Mouse (Mus musculus) MEL (cell line): Measurements from ENCODE around the gene Gm21969.

Source experiments
- BHLHE40 ChIP-seq: IDR thresholded peaks from 2 replicates; pipeline ENCODE4 v1.6.1; 2012; ENCODE audit warnings: low read depth, mild to moderate bottlenecking, inconsistent platforms, low read length, improper control_type of control experiment, borderline replicate concordance
- CTCF ChIP-seq, 3 experiments: IDR thresholded peaks in 2 of 3; conservative IDR thresholded peaks in 1 of 3; 2 replicates each; pipeline ENCODE4 v1.5.1; 2011 to 2012; ENCODE audit warnings: low read length in 3 of 3, low read depth in 2 of 3, mild to moderate bottlenecking in 2 of 3, improper control_type of control experiment in 1 of 3, inconsistent platforms in 1 of 3, mixed read lengths in 1 of 3, moderate library complexity in 1 of 3; ENCODE audit not compliant: control insufficient read depth in 1 of 3, insufficient read depth in 1 of 3, poor library complexity in 1 of 3, severe bottlenecking in 1 of 3
- EP300 ChIP-seq, 2 experiments: IDR thresholded peaks; 2 replicates each; pipeline ENCODE4 v1.6.1; 2011; ENCODE audit warnings: improper control_type of control experiment in 2 of 2, low read length in 2 of 2, low read depth in 1 of 2, mild to moderate bottlenecking in 1 of 2
- HCFC1 ChIP-seq: IDR thresholded peaks from 2 replicates; pipeline ENCODE4 v1.6.1; 2012; ENCODE audit warnings: low read depth, mild to moderate bottlenecking, inconsistent platforms, low read length, improper control_type of control experiment, moderate library complexity
- MAFK ChIP-seq: IDR thresholded peaks from 2 replicates; pipeline ENCODE4 v1.6.1; 2011; ENCODE audit warnings: low read depth, mild to moderate bottlenecking, low read length, improper control_type of control experiment, borderline replicate concordance
- MAX ChIP-seq: IDR thresholded peaks from 2 replicates; pipeline ENCODE4 v1.6.1; 2011; ENCODE audit warnings: low read length, improper control_type of control experiment
- MEF2A ChIP-seq: IDR thresholded peaks from 2 replicates; pipeline ENCODE4 v1.6.1; 2014; ENCODE audit warnings: low read depth, mild to moderate bottlenecking, inconsistent platforms, low read length, improper control_type of control experiment; ENCODE audit not compliant: poor library complexity, insufficient replicate concordance, severe bottlenecking; ENCODE audit errors: extremely low read depth
- MYC ChIP-seq: IDR thresholded peaks from 2 replicates; pipeline ENCODE4 v1.6.1; 2011; ENCODE audit warnings: low read depth, mild to moderate bottlenecking, low read length, improper control_type of control experiment, moderate library complexity
- POLR2A ChIP-seq, 2 experiments: IDR thresholded peaks; 2 replicates each; pipeline ENCODE4 v1.6.1; 2011 to 2012; ENCODE audit warnings: low read length in 2 of 2, mild to moderate bottlenecking in 2 of 2, control low read depth in 1 of 2, improper control_type of control experiment in 1 of 2, low read depth in 1 of 2, moderate library complexity in 1 of 2; ENCODE audit not compliant: control insufficient read depth in 1 of 2, insufficient read depth in 1 of 2, poor library complexity in 1 of 2

GRCm38 (mm10) chr4:139636373-139636772, 33.4 kb downstream of the Gm21969 start:
- TF ChIP-seq MYC (no peak), CTCF (IDR thresholded peaks at IDR 0.05 in 2 of 3, conservative IDR thresholded peaks at IDR 0.05 in 1 of 3; ENCODE audit: control insufficient read depth in 1 of 3, insufficient read depth in 1 of 3, low read depth in 2 of 3, low read length in 3 of 3, poor library complexity in 1 of 3, severe bottlenecking in 1 of 3) (peak; percentile 66 to 84 (median 70)), HCFC1 (no peak), BHLHE40 (no peak), POLR2A (IDR thresholded peaks at IDR 0.05; ENCODE audit: control insufficient read depth in 1 of 2, insufficient read depth in 1 of 2, low read depth in 1 of 2, low read length in 2 of 2, poor library complexity in 1 of 2) (no peak), EP300 (IDR thresholded peaks at IDR 0.05; ENCODE audit: low read depth in 1 of 2, low read length in 2 of 2) (no peak), MEF2A (no peak), MAFK (no peak), MAX (no peak)
